Comparison of ENCODE assay signal across 12 mouse cellular contexts in genomic region chr9:95705371-95705770, GRCm38 (mm10). TPM values are rescaled to one million over a fixed set of nuclear protein-coding genes. Genes with fewer than 3 reads are reported as not detected.
"Had no signal": no experiment of that assay in that cellular context is flagged by ENCODE, and none has a peak within 500 bp of the region (broad histone marks: within the 10 kb centered on the region; RNA-seq: fewer than 3 reads in every experiment).

No protein-coding gene starts in this region.

- H3K27me3 ChIP-seq: kidney, embryonic 15.5 days; limb, embryonic 13.5 days; megakaryocyte, embryonic 14.5 days; midbrain, embryonic 12.5 days had no signal

- H3K9me3 ChIP-seq: kidney, embryonic 15.5 days; limb, embryonic 13.5 days; midbrain, embryonic 12.5 days had no signal

- H3K9ac ChIP-seq: kidney, embryonic 15.5 days; limb, embryonic 13.5 days; liver, embryonic 14.5 days; midbrain, embryonic 12.5 days had no signal

- DNase-seq: kidney, adult 2 months; kidney, postnatal 14 days; left cerebral cortex, postnatal 4 days; right cerebral cortex, postnatal 14 days; thymus, postnatal 36 days had no signal

- H3K36me3 ChIP-seq: kidney, embryonic 15.5 days; limb, embryonic 13.5 days had no signal

- H3K4me2 ChIP-seq: kidney, embryonic 15.5 days; limb, embryonic 13.5 days; midbrain, embryonic 12.5 days had no signal

- ATAC-seq: intestine, embryonic 16.5 days had no signal

- H3K27ac ChIP-seq: kidney, embryonic 15.5 days; limb, embryonic 13.5 days; liver, embryonic 14.5 days; macrophage; midbrain, embryonic 12.5 days had no signal

- H3K4me1 ChIP-seq: kidney, embryonic 15.5 days; limb, embryonic 13.5 days; midbrain, embryonic 12.5 days had no signal

- H3K4me3 ChIP-seq: kidney, embryonic 15.5 days; limb, embryonic 13.5 days; megakaryocyte, embryonic 14.5 days; midbrain, embryonic 12.5 days had no signal

RNA-seq across cellular contexts. Expression of gene Trpc1, which starts 44.8 kb away (rescaled TPM):
- polyA plus RNA-seq: macrophage had no signal
